ENCODE assay signal across 8 mouse cellular contexts in genomic region chr4:32238921-32239748, GRCm38 (mm10). TPM values are rescaled to one million over a fixed set of nuclear protein-coding genes. Genes with fewer than 3 reads are reported as not detected.
DNase-seq lines count a peak whose midpoint lies in the region; ATAC-seq and TF ChIP-seq lines count a peak whose summit lies in the region.

No protein-coding gene starts in this region.

- H3K4me2 ChIP-seq in heart, embryonic 14.5 days (ENCODE audit: low read length) = peak overlapping the region; percentile 93
- peak overlapping the region; percentile 94 for H3K4me2 ChIP-seq in kidney, postnatal 0 days (ENCODE audit: low read length)
- peak overlapping the region; percentile 86 for H3K4me2 ChIP-seq in neural tube, embryonic 15.5 days

- H3K4me1 ChIP-seq in embryonic fibroblast, embryonic 13.5 days (ENCODE audit: control insufficient read depth, insufficient read depth, low read length) = peaks cover 2% of the 10 kb centered on the region; the same call in 1 of the 2 replicates
- peaks cover 16 to 31% of the 10 kb centered on the region in 2 experiments for H3K4me1 ChIP-seq in heart, embryonic 14.5 days (ENCODE audit: control insufficient read depth in 2 of 2, insufficient read depth in 2 of 2, low read length in 2 of 2)
- H3K4me1 ChIP-seq in kidney, postnatal 0 days (replicated peaks; ENCODE audit: insufficient read depth, low read length) = 0 out of 2 replicates have a peak, but pooled peaks cover 18% of the 10 kb centered on the region
- peaks cover 9% of the 10 kb centered on the region for H3K4me1 ChIP-seq in lung, adult 2 months (ENCODE audit: control insufficient read depth, insufficient read depth, low read length)
- H3K4me1 ChIP-seq in neural tube, embryonic 15.5 days = peaks cover 47% of the 10 kb centered on the region

- peak; percentile 77 for ATAC-seq in heart, embryonic 14.5 days (ENCODE audit: insufficient number of reproducible peaks, insufficient read depth, low FRiP score, low read depth)
- peak; percentile 83 for ATAC-seq in kidney, postnatal 0 days (replicated peaks; ENCODE audit: low FRiP score, low read depth)
- peak; percentile 81 for ATAC-seq in neural tube, embryonic 15.5 days (ENCODE audit: low FRiP score)

- peak overlapping the region; percentile 87 for H3K4me3 ChIP-seq in embryonic fibroblast, embryonic 13.5 days (ENCODE audit: insufficient read depth, low read length)
- H3K4me3 ChIP-seq in heart, embryonic 14.5 days (ENCODE audit: control insufficient read depth in 1 of 2, insufficient read depth in 1 of 2, low read depth in 1 of 2, low read length in 2 of 2) = peak overlapping the region; percentile 78 to 93
- H3K4me3 ChIP-seq in kidney, postnatal 0 days (replicated peaks; ENCODE audit: low read depth, low read length) = peak overlapping the region; percentile 79
- H3K4me3 ChIP-seq in lung, adult 2 months (replicated peaks; ENCODE audit: extremely low read depth, low read depth, low read length) = peak overlapping the region; percentile 85
- H3K4me3 ChIP-seq in neural tube, embryonic 15.5 days (replicated peaks) = peak overlapping the region; percentile 93

- H3K36me3 ChIP-seq in heart, embryonic 14.5 days (ENCODE audit: control insufficient read depth, insufficient read depth, low read length) = no peaks in the 10 kb centered on the region
- no peaks in the 10 kb centered on the region for H3K36me3 ChIP-seq in kidney, postnatal 0 days (ENCODE audit: insufficient read depth, low read length)
- no peaks in the 10 kb centered on the region for H3K36me3 ChIP-seq in neural tube, embryonic 15.5 days

- peak overlapping the region; percentile 30; the same call in 1 of the 2 replicates for H3K27ac ChIP-seq in embryonic fibroblast, embryonic 13.5 days (ENCODE audit: insufficient read depth, low read length)
- H3K27ac ChIP-seq in heart, embryonic 14.5 days (replicated peaks in 1 of 2; ENCODE audit: control insufficient read depth in 1 of 2, insufficient read depth in 1 of 2, low read depth in 2 of 2, low read length in 2 of 2) = peak overlapping the region; percentile 85 to 93
- peak overlapping the region; percentile 95 for H3K27ac ChIP-seq in kidney, postnatal 0 days
- H3K27ac ChIP-seq in neural tube, embryonic 15.5 days (replicated peaks) = peak overlapping the region; percentile 99

- H3K9me3 ChIP-seq in heart, embryonic 14.5 days (ENCODE audit: control insufficient read depth, low read length) = no peaks in the 10 kb centered on the region
- no peaks in the 10 kb centered on the region for H3K9me3 ChIP-seq in kidney, postnatal 0 days (replicated peaks; ENCODE audit: low read length)
- no peaks in the 10 kb centered on the region for H3K9me3 ChIP-seq in neural tube, embryonic 15.5 days (replicated peaks)

- WGBS in heart, embryonic 14.5 days = under 1% methylated on average over 94 of the region's 100 CpGs
- WGBS in kidney, postnatal 0 days = under 1% methylated on average over 91 of the region's 100 CpGs
- WGBS in lung, adult 2 months = under 1% methylated on average over 98 of the region's 100 CpGs
- under 1% methylated on average over 81 of the region's 100 CpGs for WGBS in neural tube, embryonic 15.5 days

- no peaks in the 10 kb centered on the region; the same call in 1 of the 2 replicates for H3K27me3 ChIP-seq in heart, embryonic 14.5 days (ENCODE audit: control insufficient read depth, insufficient read depth, low read length)
- no peaks in the 10 kb centered on the region for H3K27me3 ChIP-seq in kidney, postnatal 0 days (ENCODE audit: insufficient read depth, low read length)
- no peaks in the 10 kb centered on the region for H3K27me3 ChIP-seq in neural tube, embryonic 15.5 days (replicated peaks)

- peak overlapping the region; percentile 95 for H3K9ac ChIP-seq in heart, embryonic 14.5 days (ENCODE audit: low read length)
- peak overlapping the region; percentile 94 for H3K9ac ChIP-seq in kidney, postnatal 0 days (ENCODE audit: low read depth, low read length)
- peak overlapping the region; percentile 95 for H3K9ac ChIP-seq in neural tube, embryonic 15.5 days (replicated peaks)

- TF ChIP-seq POLR2A in embryonic fibroblast, embryonic 13.5 days (IDR thresholded peaks at IDR 0.05; ENCODE audit: low read depth, low read length) = no peak
- peak; percentile 52; the same call in 1 of the 2 replicates for TF ChIP-seq POLR2A in lung, adult 2 months (IDR thresholded peaks at IDR 0.05; ENCODE audit: borderline replicate concordance, extremely low read depth, low read depth, low read length)

- DNase-seq in CD4-positive helper T cell, adult 2 months (ENCODE audit: low read depth, low spot score) = peak; percentile 82
- peak; percentile 77 to 85 for DNase-seq in adrenal gland, postnatal 36 days
- peak; percentile 94 for DNase-seq in kidney, postnatal 0 days (ENCODE audit: low spot score)
- DNase-seq in lung, adult 2 months = peak; percentile 75
- peak; percentile 60 for DNase-seq in testis, postnatal 14 days (ENCODE audit: low spot score)

- TF ChIP-seq CTCF in embryonic fibroblast, embryonic 13.5 days (IDR thresholded peaks at IDR 0.05; ENCODE audit: borderline replicate concordance, insufficient read depth, low read length) = no peak
- TF ChIP-seq CTCF in kidney, postnatal 0 days (IDR thresholded peaks at IDR 0.05; ENCODE audit: low read depth) = no peak; the same call in 1 of the 2 replicates
- TF ChIP-seq CTCF in lung, adult 2 months (IDR thresholded peaks at IDR 0.05; ENCODE audit: insufficient read depth, low read length) = no peak

RNA-seq across cellular contexts. Expression of gene Bach2, which starts 0.5 kb away (rescaled TPM):
- total RNA-seq in adrenal gland, postnatal 36 days (2021) = 1 to 10 TPM; 3.5 to 5.4 TPM
- 6.7 TPM in 2 replicates for polyA plus RNA-seq in embryonic fibroblast, embryonic 13.5 days (2011; ENCODE audit: insufficient read length, low read depth, missing spikeins)
- 7.3 and 8.2 TPM in 2 replicates for polyA plus RNA-seq in heart, embryonic 14.5 days (2014; fragmentation: Nextera tagmentation; extraction: Ambion mirVana)
- 5.9 and 6.7 TPM in 2 replicates for polyA plus RNA-seq in kidney, postnatal 0 days (2015; fragmentation: Nextera tagmentation; extraction: Ambion mirVana)
- 3.8 and 7.5 TPM in 2 replicates for polyA plus RNA-seq in lung, adult 2 months (2012; rRNA removed)
- 19.0 and 24.3 TPM in 2 replicates for polyA plus RNA-seq in neural tube, embryonic 15.5 days (2015; fragmentation: Nextera tagmentation; extraction: Ambion mirVana)

Comparison
In these comparisons a context has a peak if more than half of its experiments do, and no peak if none do; other contexts are left out.
1. Peak in every context shown above with its lines: DNase-seq, ATAC-seq, H3K4me3 ChIP-seq and H3K27ac ChIP-seq.
2. H3K27ac ChIP-seq: peak in every context shown above with its lines; median percentile 99 in neural tube, embryonic 15.5 days; 95 in kidney, postnatal 0 days; 89 in heart, embryonic 14.5 days; 30 in embryonic fibroblast, embryonic 13.5 days.